9 mouse cellular contexts compared by ENCODE assay signal in the genomic region with DNA sequence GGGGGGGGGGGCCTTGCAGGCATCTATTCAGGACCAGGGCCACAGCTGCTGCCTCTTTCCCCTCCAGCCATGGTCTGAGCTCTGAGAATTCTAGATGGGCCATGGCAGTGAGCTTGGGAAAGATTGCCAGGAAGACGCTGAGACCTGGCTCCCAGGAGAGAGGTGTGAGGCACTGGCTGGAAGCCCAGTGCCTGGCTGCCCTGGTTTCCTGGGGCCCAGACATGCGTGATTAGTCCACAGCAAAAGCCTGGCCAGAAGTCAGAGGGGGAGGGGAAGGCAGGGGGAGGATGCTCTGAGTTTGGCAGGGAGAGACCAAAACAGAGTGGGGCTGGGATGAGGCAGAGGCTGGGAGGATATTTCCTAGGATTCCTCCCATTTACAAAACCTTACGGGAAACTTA. TPM values are rescaled to one million over a fixed set of nuclear protein-coding genes. Genes with fewer than 3 reads are reported as not detected.
DNase-seq lines count a peak whose midpoint lies in the region; ATAC-seq and TF ChIP-seq lines count a peak whose summit lies in the region.
"Had no signal": no experiment of that assay in that cellular context is flagged by ENCODE, and none has a peak within 500 bp of the region (broad histone marks: within the 10 kb centered on the region; RNA-seq: fewer than 3 reads in every experiment).

No protein-coding gene starts in this region.

- 0 out of 2 replicates have a peak, but pooled peaks cover 8% of the 10 kb centered on the region for H3K36me3 ChIP-seq in embryonic facial prominence, embryonic 13.5 days
- no peaks in the 10 kb centered on the region for H3K36me3 ChIP-seq in heart, postnatal 0 days (replicated peaks; ENCODE audit: control insufficient read depth, insufficient read depth, low read length)
- H3K36me3 ChIP-seq in midbrain, embryonic 13.5 days: peaks cover 7% of the 10 kb centered on the region; the same call in 1 of the 2 replicates

- H3K4me3 ChIP-seq in embryonic facial prominence, embryonic 13.5 days: no peak overlapping the region
- no peak overlapping the region for H3K4me3 ChIP-seq in heart, postnatal 0 days (ENCODE audit: low read depth, low read length)
- H3K4me3 ChIP-seq in midbrain, embryonic 13.5 days (replicated peaks): no peak overlapping the region

- TF ChIP-seq CTCF in heart, postnatal 0 days (IDR thresholded peaks at IDR 0.05; ENCODE audit: low read depth): no peak

- 0 out of 2 replicates have a peak overlapping the region, but pooled peaks have one; percentile 7 for H3K4me2 ChIP-seq in embryonic facial prominence, embryonic 13.5 days
- no peak overlapping the region for H3K4me2 ChIP-seq in heart, postnatal 0 days (ENCODE audit: low read depth, low read length)
- H3K4me2 ChIP-seq in midbrain, embryonic 13.5 days (replicated peaks): 0 out of 2 replicates have a peak overlapping the region, but pooled peaks have one; percentile 11

- peak; percentile 70 for DNase-seq in right cerebral cortex, adult 18-20 months
- DNase-seq in right cerebral cortex, postnatal 25 days: no peak
- peak; percentile 26 for DNase-seq in heart, postnatal 0 days (ENCODE audit: low spot score)
- DNase-seq in kidney, postnatal 4 days: peak; percentile 55 to 70
- DNase-seq in embryo, embryonic 10.5 days (ENCODE audit: low spot score): no peak

- H3K4me1 ChIP-seq in embryonic facial prominence, embryonic 13.5 days: peaks cover 63% of the 10 kb centered on the region
- H3K4me1 ChIP-seq in heart, postnatal 0 days (ENCODE audit: control insufficient read depth, insufficient read depth): peaks cover 19% of the 10 kb centered on the region; the same call in 1 of the 2 replicates
- H3K4me1 ChIP-seq in midbrain, embryonic 13.5 days (replicated peaks): peaks cover 61% of the 10 kb centered on the region

- no peaks in the 10 kb centered on the region for H3K27me3 ChIP-seq in embryonic facial prominence, embryonic 13.5 days
- no peaks in the 10 kb centered on the region for H3K27me3 ChIP-seq in heart, postnatal 0 days (ENCODE audit: control insufficient read depth, insufficient read depth, low read length)
- no peaks in the 10 kb centered on the region for H3K27me3 ChIP-seq in midbrain, embryonic 13.5 days
- H3K27me3 ChIP-seq: Patski had no signal

- peak overlapping the region; percentile 68 for H3K27ac ChIP-seq in embryonic facial prominence, embryonic 13.5 days
- H3K27ac ChIP-seq in heart, postnatal 0 days (ENCODE audit: low read depth): no peak overlapping the region
- peak overlapping the region; percentile 35 for H3K27ac ChIP-seq in midbrain, embryonic 13.5 days

- ATAC-seq in embryonic facial prominence, embryonic 13.5 days (ENCODE audit: insufficient number of reproducible peaks, insufficient read depth, low FRiP score, low TSS enrichment, low read depth): no peak
- no peak for ATAC-seq in heart, postnatal 0 days (ENCODE audit: insufficient read depth, low read depth)
- no peak for ATAC-seq in midbrain, embryonic 13.5 days
- ATAC-seq in megakaryocyte, adult 5-6 weeks (ENCODE audit: poor library complexity, severe bottlenecking): no peak
- ATAC-seq: Patski had no signal

- 25% methylated on average over 3 of the region's 3 CpGs for WGBS in embryonic facial prominence, embryonic 13.5 days
- 23% methylated on average over 3 of the region's 3 CpGs for WGBS in heart, postnatal 0 days
- WGBS in midbrain, embryonic 13.5 days: 39% methylated on average over 3 of the region's 3 CpGs

- H3K9ac ChIP-seq in embryonic facial prominence, embryonic 13.5 days: peak overlapping the region; percentile 52
- no peak overlapping the region for H3K9ac ChIP-seq in heart, postnatal 0 days (replicated peaks; ENCODE audit: low read depth, low read length)
- H3K9ac ChIP-seq in midbrain, embryonic 13.5 days (replicated peaks): 0 out of 2 replicates have a peak overlapping the region, but pooled peaks have one; percentile 32

- H3K9me3 ChIP-seq in embryonic facial prominence, embryonic 13.5 days: no peaks in the 10 kb centered on the region
- H3K9me3 ChIP-seq in heart, postnatal 0 days (replicated peaks; ENCODE audit: control insufficient read depth, low read length): no peaks in the 10 kb centered on the region
- no peaks in the 10 kb centered on the region for H3K9me3 ChIP-seq in midbrain, embryonic 13.5 days

- TF ChIP-seq EP300 in heart, postnatal 0 days (IDR thresholded peaks at IDR 0.05; ENCODE audit: low read depth): no peak

RNA-seq across cellular contexts. Expression of a gene that starts 3.9 kb away (rescaled TPM):
- polyA plus RNA-seq in embryonic facial prominence, embryonic 13.5 days (2015; fragmentation: Nextera tagmentation; extraction: Ambion mirVana): 12.8 and 15.6 TPM in 2 replicates
- 17.9 and 19.6 TPM in 2 replicates for total RNA-seq in heart, postnatal 0 days (2014; rRNA removed; ENCODE audit: low replicate concordance)
- polyA plus RNA-seq in heart, postnatal 0 days (2015; fragmentation: Nextera tagmentation; extraction: Ambion mirVana): 9.2 and 9.5 TPM in 2 replicates
- 28.8 and 32.1 TPM in 2 replicates for polyA plus RNA-seq in midbrain, embryonic 13.5 days (2015; fragmentation: Nextera tagmentation; extraction: Ambion mirVana)
- 0.27 and 0.80 TPM in 2 replicates for total RNA-seq in megakaryocyte, adult 5-6 weeks (2015)
- total RNA-seq in megakaryocyte, adult 5-6 weeks (2017): 0.16 and 0.37 TPM in 2 replicates

RNA-seq across cellular contexts. Expression of a gene that starts 43.8 kb away (rescaled TPM):
- 5.9 and 6.9 TPM in 2 replicates for polyA plus RNA-seq in embryonic facial prominence, embryonic 13.5 days (2015; fragmentation: Nextera tagmentation; extraction: Ambion mirVana)
- total RNA-seq in heart, postnatal 0 days (2014; rRNA removed; ENCODE audit: low replicate concordance): 9.7 and 13.4 TPM in 2 replicates
- polyA plus RNA-seq in heart, postnatal 0 days (2015; fragmentation: Nextera tagmentation; extraction: Ambion mirVana): 1.6 TPM in 2 replicates
- polyA plus RNA-seq in midbrain, embryonic 13.5 days (2015; fragmentation: Nextera tagmentation; extraction: Ambion mirVana): 17.3 and 18.8 TPM in 2 replicates
- total RNA-seq in megakaryocyte, adult 5-6 weeks (2015): 123 and 145 TPM in 2 replicates
- total RNA-seq in megakaryocyte, adult 5-6 weeks (2017): 124 and 148 TPM in 2 replicates

RNA-seq across cellular contexts. Expression of a gene that starts 51.9 kb away (rescaled TPM):
- 298 and 344 TPM in 2 replicates for polyA plus RNA-seq in embryonic facial prominence, embryonic 13.5 days (2015; fragmentation: Nextera tagmentation; extraction: Ambion mirVana)
- 222 and 302 TPM in 2 replicates for total RNA-seq in heart, postnatal 0 days (2014; rRNA removed; ENCODE audit: low replicate concordance)
- polyA plus RNA-seq in heart, postnatal 0 days (2015; fragmentation: Nextera tagmentation; extraction: Ambion mirVana): 117 and 120 TPM in 2 replicates
- 10.8 and 11.1 TPM in 2 replicates for polyA plus RNA-seq in midbrain, embryonic 13.5 days (2015; fragmentation: Nextera tagmentation; extraction: Ambion mirVana)
- not detected in 2 replicates for total RNA-seq in megakaryocyte, adult 5-6 weeks (2015)
- total RNA-seq in megakaryocyte, adult 5-6 weeks (2017): not detected in 2 replicates

Comparison
In these comparisons a context has a peak if more than half of its experiments do, and no peak if none do; other contexts are left out.
1. DNase-seq: peak in right cerebral cortex, adult 18-20 months (single experiment), heart, postnatal 0 days (single experiment) and kidney, postnatal 4 days (2 of 2); none in right cerebral cortex, postnatal 25 days (single experiment) and embryo, embryonic 10.5 days (single experiment).